Mouse (Mus musculus): Measurements from ENCODE around the gene Nptn. TPM values are rescaled to one million over a fixed set of nuclear protein-coding genes. Genes with fewer than 3 reads are reported as not detected.

The Nptn gene
- total and polyA plus RNA-seq, 2 experiments from 2014 or later = 236 to 298 TPM

DNA sequence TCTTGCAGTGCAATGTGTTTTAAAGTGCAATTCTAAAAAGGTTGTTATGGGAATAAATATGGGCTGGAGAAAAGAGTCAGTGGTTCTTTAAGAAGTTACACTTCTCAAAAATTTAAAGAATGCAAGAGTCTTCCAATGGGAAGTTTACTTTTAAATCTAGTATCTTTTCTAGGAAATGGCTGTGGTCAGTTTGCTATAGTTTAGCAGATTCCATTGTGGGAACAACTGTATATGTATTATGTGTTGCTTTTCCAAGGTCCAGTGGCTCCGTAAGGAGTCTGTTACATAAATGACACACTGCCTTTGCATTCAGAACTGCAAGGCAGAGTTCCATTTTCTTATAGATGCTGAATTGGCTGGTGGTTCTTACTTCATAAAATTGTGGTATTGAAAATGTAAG lies 41.0 kb downstream of the Nptn start:
- Histone ChIP-seq H3K4me2 (ENCODE audit: low read depth) (no peak overlapping the region), H3K4me1 (ENCODE audit: insufficient read depth) (no peaks in the 10 kb centered on the region), H3K9me3 (ENCODE audit: low read length) (no peaks in the 10 kb centered on the region), H3K27me3 (ENCODE audit: insufficient read depth, low read length) (no peaks in the 10 kb centered on the region), H3K4me3 (ENCODE audit: low read depth, low read length) (no peak overlapping the region), H3K27ac (ENCODE audit: low read depth, low read length) (no peak overlapping the region), H3K36me3 (ENCODE audit: insufficient read depth) (no peaks in the 10 kb centered on the region), H3K9ac (no peak overlapping the region)
- DNase-seq = no peak
- ATAC-seq = no peak
- WGBS = 79% methylated on average over 1 of the region's 1 CpGs
- no peak for TF ChIP-seq CTCF (IDR thresholded peaks at IDR 0.05; ENCODE audit: low read depth)

DNA sequence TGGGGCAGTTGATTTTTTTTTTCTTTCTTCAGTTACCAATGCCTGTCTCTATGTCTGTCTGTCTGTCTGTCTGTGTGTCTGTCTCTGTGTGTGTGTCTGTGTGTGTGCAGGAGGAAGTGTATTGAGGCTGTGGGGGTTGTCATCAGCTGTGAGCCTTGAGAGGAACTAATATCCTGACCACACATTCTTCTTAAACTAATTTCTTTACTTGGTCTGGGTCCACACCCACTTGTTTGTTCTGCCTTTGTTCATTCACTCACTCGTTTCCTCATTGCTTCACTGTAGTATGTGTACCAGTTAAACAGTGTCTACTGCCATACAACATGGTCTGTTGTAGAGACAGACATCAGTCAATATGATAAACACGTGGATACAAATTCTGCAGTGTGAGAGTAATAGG lies 45.2 kb downstream of the Nptn start:
- no peaks in the 10 kb centered on the region for H3K4me1 ChIP-seq (ENCODE audit: insufficient read depth)
- H3K4me3 ChIP-seq (ENCODE audit: low read depth, low read length) = no peak overlapping the region
- H3K9me3 ChIP-seq (ENCODE audit: low read length) = no peaks in the 10 kb centered on the region
- H3K27me3 ChIP-seq (ENCODE audit: insufficient read depth, low read length) = no peaks in the 10 kb centered on the region
- TF ChIP-seq CTCF (IDR thresholded peaks at IDR 0.05; ENCODE audit: low read depth) = no peak
- no peak for DNase-seq
- no peak for ATAC-seq
- no peak overlapping the region for H3K27ac ChIP-seq (ENCODE audit: low read depth, low read length)
- 0 out of 2 replicates have a peak, but pooled peaks cover 3% of the 10 kb centered on the region for H3K36me3 ChIP-seq (ENCODE audit: insufficient read depth)
- no peak overlapping the region for H3K9ac ChIP-seq
- 68% methylated on average over 2 of the region's 2 CpGs for WGBS
- H3K4me2 ChIP-seq (ENCODE audit: low read depth) = no peak overlapping the region

DNA sequence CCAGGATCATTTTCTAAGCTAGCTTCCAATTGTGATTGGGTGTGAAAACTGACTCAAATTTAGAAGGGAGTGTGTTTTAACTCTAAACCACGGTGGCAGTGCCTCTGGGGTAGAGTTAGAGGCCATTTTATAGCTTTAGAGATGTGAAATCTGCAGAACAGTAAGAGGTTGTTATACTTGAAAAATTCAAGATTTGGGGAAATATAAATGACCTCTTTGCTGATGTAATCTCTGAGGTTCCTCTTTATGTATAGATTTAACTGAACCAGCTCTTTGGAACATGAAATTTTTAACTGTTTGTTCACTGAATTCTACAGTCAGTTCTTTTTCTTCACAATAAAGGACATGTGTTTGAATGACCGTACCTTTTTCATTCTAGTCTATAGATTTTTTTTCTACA lies 48.4 kb downstream of the Nptn start:
- Histone ChIP-seq H3K9me3 (ENCODE audit: low read length) (no peaks in the 10 kb centered on the region), H3K4me2 (ENCODE audit: low read depth) (no peak overlapping the region), H3K4me3 (ENCODE audit: low read depth, low read length) (no peak overlapping the region), H3K27ac (ENCODE audit: low read depth, low read length) (no peak overlapping the region), H3K4me1 (ENCODE audit: insufficient read depth) (no peaks in the 10 kb centered on the region), H3K27me3 (ENCODE audit: insufficient read depth, low read length) (no peaks in the 10 kb centered on the region), H3K9ac (no peak overlapping the region), H3K36me3 (ENCODE audit: insufficient read depth) (peaks cover 8% of the 10 kb centered on the region; the same call in 1 of the 2 replicates)
- no peak for TF ChIP-seq CTCF (IDR thresholded peaks at IDR 0.05; ENCODE audit: low read depth)
- ATAC-seq (no peak), DNase-seq (no peak)
- WGBS = 77% methylated on average over 2 of the region's 2 CpGs

DNA sequence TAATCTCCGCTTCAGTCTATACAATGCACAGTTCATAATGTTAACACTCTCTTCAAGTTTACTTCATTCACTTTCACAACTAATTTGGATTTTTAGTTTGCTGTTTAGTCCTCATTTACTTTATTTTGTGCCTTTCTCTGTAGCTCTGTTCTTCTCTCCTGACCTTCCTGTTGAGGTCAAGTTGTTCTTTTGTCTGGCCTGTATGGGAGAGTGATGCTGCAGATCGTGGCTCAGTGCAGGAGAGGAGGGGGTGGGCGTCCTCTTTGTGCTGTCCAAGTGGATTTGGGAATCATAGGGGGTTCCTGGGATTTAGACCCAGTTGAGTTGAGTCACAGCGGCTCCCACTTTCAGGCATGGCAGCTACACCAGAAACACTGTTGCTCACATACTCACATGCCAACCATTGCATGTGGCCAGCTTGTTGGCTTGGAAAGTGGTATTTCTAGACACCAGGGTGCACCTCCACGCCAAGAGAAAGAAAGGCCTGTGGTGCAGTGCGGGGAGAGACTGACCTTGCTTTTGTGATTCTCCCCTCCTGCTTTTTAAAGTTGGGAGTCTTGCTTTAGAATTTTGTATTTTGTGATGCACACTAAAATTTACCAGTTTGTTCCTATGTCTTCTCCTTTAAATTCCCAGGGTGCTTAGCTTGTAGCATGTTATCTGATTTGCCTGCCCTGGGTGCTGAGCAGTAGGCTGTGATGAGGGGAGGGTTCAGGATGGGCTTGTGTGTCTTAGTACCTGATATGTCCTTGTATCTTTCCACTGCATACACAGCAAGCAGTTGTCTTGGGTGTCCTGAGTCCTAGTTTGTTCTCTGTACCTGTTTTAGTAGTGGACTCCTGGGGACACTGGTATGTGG lies 66.6 kb downstream of the Nptn start:
- Histone ChIP-seq H3K4me1 (ENCODE audit: insufficient read depth) (no peaks in the 10 kb centered on the region), H3K9ac (no peak overlapping the region), H3K27me3 (ENCODE audit: insufficient read depth, low read length) (no peaks in the 10 kb centered on the region), H3K36me3 (ENCODE audit: insufficient read depth) (peaks cover 15% of the 10 kb centered on the region; the same call in 1 of the 2 replicates), H3K9me3 (ENCODE audit: low read length) (no peaks in the 10 kb centered on the region), H3K4me3 (ENCODE audit: low read depth, low read length) (no peak overlapping the region), H3K27ac (ENCODE audit: low read depth, low read length) (no peak overlapping the region), H3K4me2 (ENCODE audit: low read depth) (no peak overlapping the region)
- WGBS = 57% methylated on average over 6 of the region's 6 CpGs
- no peak for ATAC-seq
- no peak for TF ChIP-seq CTCF (IDR thresholded peaks at IDR 0.05; ENCODE audit: low read depth)
- DNase-seq = no peak

DNA sequence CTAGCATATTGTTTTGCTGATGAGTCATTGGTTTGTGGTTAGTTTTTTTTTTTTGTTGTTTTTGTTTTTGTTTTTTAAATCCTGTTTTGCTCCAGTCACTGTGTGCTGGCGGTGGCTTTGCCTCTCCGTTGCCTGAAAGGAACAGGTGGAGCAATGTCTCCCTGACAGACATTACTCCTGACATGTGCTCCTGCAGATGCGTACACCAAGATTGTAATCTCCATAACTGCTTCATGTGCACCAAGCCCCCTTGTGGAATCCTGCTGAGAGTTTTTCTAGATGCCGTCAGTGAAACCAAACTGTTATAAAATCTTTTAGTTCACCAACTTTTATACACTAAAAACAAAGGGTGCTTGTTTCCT lies 67.2 kb downstream of the Nptn start:
- ATAC-seq = no peak
- H3K4me3 ChIP-seq (ENCODE audit: low read depth, low read length) = no peak overlapping the region
- H3K27me3 ChIP-seq (ENCODE audit: insufficient read depth, low read length) = no peaks in the 10 kb centered on the region
- no peak overlapping the region for H3K27ac ChIP-seq (ENCODE audit: low read depth, low read length)
- H3K9me3 ChIP-seq (ENCODE audit: low read length) = no peaks in the 10 kb centered on the region
- H3K4me1 ChIP-seq (ENCODE audit: insufficient read depth) = no peaks in the 10 kb centered on the region
- peaks cover 10% of the 10 kb centered on the region; the same call in 1 of the 2 replicates for H3K36me3 ChIP-seq (ENCODE audit: insufficient read depth)
- 36% methylated on average over 4 of the region's 4 CpGs for WGBS
- no peak overlapping the region for H3K9ac ChIP-seq
- DNase-seq = peak; percentile 18
- TF ChIP-seq CTCF (IDR thresholded peaks at IDR 0.05; ENCODE audit: low read depth) = peak; percentile 35
- H3K4me2 ChIP-seq (ENCODE audit: low read depth) = no peak overlapping the region

DNA sequence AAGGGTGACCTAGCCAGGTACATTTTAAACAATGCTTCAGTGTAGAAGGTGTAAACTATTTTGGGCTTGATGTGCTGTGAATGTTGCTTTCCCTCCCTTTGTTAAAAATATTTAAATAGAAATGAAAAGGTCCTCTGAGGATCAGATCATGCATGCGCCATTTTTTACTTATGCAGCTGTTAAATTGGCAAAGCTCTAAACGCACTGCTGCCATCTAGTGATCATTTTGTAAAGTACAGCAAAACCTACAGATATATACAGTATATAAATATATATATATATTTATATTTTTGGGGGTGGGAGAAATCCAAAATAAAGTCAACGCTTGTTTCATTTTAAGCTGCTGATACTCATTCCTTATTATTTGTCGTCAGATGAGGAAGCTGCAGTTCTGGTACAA lies 70.0 kb downstream of the Nptn start:
- no peaks in the 10 kb centered on the region for H3K27me3 ChIP-seq (ENCODE audit: insufficient read depth, low read length)
- no peak overlapping the region for H3K4me2 ChIP-seq (ENCODE audit: low read depth)
- no peak overlapping the region for H3K4me3 ChIP-seq (ENCODE audit: low read depth, low read length)
- peak; percentile 64; the same call in 1 of the 2 replicates for ATAC-seq
- no peaks in the 10 kb centered on the region for H3K4me1 ChIP-seq (ENCODE audit: insufficient read depth)
- H3K27ac ChIP-seq (ENCODE audit: low read depth, low read length) = no peak overlapping the region
- WGBS = 52% methylated on average over 4 of the region's 4 CpGs
- TF ChIP-seq CTCF (IDR thresholded peaks at IDR 0.05; ENCODE audit: low read depth) = peak; percentile 66
- 0 out of 2 replicates have a peak, but pooled peaks cover 6% of the 10 kb centered on the region for H3K36me3 ChIP-seq (ENCODE audit: insufficient read depth)
- no peak overlapping the region for H3K9ac ChIP-seq
- DNase-seq = peak; percentile 87
- no peaks in the 10 kb centered on the region for H3K9me3 ChIP-seq (ENCODE audit: low read length)

DNA sequence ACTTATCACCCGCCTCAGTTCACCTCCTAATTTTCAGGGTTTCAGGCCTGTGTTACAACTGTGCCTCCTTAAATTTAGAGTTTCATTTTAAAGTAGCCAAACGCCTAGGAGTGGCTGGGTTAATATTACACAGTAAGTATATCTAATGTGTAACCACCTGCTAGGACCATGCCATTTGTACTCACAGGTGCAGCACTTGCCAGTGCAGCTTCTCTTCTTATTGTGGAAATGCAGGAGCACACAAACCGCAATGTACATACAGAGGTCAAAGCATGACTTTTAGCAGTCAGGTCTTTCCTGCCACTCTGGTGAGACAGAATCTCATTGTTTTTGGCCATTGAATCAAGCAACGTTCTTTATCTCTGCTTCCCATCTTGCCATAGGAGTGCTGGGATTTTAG lies 72.5 kb downstream of the Nptn start:
- no peak for TF ChIP-seq CTCF (IDR thresholded peaks at IDR 0.05; ENCODE audit: low read depth)
- H3K27ac ChIP-seq (ENCODE audit: low read depth, low read length) = no peak overlapping the region
- no peak overlapping the region for H3K4me3 ChIP-seq (ENCODE audit: low read depth, low read length)
- ATAC-seq = no peak
- 0 out of 2 replicates have a peak, but pooled peaks cover 15% of the 10 kb centered on the region for H3K36me3 ChIP-seq (ENCODE audit: insufficient read depth)
- H3K9me3 ChIP-seq (ENCODE audit: low read length) = no peaks in the 10 kb centered on the region
- no peak for DNase-seq
- no peak overlapping the region for H3K9ac ChIP-seq
- 85% methylated on average over 4 of the region's 4 CpGs for WGBS
- H3K4me1 ChIP-seq (ENCODE audit: insufficient read depth) = no peaks in the 10 kb centered on the region
- no peak overlapping the region for H3K4me2 ChIP-seq (ENCODE audit: low read depth)
- no peaks in the 10 kb centered on the region for H3K27me3 ChIP-seq (ENCODE audit: insufficient read depth, low read length)

Data from forebrain, postnatal 0 days (tissue).